Mouse (Mus musculus) spleen, embryonic (tissue): ENCODE data around the gene Kcnh7.

Experiments used
- CTCF ChIA-PET: fragments of 350-600 bp; sonication (Branson Sonifier 250); formaldehyde crosslinking; loops from one replicate; lab custom pipeline; 2022; lab: Charles Lee

Kcnh7 gene

DNA sequence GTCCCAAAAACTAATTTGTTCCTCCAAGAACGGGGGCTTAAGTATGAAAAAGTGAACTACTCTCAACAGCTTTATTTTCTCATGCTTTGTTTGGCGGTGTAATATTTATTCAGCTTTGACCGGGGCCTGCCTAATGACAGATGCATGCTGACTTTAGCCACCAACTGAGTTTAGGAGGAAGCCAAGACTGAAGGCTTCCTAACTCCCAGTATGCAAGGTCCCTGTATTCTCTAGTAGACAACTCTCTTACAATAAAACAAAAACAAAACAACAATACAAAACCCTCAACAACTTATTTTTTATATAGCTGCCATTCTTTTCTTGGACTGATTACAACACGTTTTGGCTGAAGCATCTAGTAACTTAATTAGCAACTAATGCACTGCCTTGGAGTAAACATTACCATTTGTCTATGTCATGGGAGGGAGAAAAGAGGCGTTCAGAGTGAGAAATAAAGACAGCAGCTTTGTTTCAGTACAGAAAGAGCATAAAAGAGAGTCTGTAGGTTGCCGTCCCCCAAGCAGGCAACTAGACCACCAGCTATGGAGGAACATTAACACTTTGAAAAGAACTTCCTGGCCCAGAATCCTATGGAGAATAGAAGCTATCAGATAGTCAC lies 537.3 kb downstream of the Kcnh7 start:
- CTCF ChIA-PET, result interaction anchor here (0.5 to 0.7 kb wide), 2 partner anchors 19 to 359 kb away, joined by 3 read pairs; no protein-coding TSS in a partner anchor

DNA sequence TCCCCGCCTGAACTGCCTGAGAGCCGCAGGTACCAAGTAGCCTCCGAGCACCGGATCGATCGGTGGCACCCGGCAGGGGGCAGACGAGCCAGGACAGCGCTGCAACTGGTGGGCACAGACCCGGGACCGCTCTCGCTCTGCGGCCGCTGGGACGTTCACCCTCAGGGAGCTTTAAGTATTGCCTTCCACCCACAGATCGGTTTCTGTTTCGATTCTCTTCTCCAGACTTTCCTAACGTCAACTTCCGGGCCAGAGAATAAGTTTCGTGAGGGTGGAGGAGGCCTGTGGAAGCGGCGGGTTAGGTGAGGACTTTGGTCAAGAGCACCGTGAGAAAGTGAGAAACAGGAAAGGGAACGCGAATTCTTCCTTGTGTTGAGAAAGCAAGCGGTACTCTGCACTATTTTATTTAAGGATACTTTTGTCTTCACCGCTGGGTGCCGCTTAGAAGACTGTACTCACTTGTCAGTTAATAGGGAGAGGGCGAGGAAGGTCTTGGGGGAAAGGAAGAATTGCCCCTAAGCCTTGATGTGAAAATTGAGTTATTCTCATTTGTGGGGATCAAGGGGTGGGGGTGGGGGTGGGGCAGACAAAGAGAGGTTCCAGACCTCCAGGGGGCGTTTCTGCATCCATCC lies 538.0 kb downstream of the Kcnh7 start, which contains the start of gene Ifih1:
Ifih1 (minus strand) TSS at position 242 of the 632 bp plus-strand sequence.
- CTCF ChIA-PET, result no interaction called here

DNA sequence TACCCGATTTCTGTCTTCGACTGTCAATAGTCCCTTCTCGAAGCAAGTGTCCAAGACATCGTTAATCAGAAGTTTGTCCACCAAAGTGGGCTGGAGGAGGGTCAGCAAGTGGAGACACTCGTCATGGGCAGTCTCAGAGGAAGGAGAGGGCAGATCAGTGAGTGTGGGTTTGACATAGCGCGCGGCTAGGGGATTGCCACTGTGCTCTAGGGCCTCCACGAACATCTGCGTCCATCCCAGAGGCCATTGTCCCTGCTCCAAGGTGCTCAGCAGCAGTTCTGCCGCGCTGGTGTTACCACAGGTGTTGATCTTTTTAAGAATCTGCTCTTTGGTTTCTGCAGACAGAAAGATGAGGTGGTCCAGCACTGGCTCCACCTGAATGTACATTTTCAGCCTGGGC lies 538.6 kb downstream of the Kcnh7 start:
- CTCF ChIA-PET, result no interaction called here

DNA sequence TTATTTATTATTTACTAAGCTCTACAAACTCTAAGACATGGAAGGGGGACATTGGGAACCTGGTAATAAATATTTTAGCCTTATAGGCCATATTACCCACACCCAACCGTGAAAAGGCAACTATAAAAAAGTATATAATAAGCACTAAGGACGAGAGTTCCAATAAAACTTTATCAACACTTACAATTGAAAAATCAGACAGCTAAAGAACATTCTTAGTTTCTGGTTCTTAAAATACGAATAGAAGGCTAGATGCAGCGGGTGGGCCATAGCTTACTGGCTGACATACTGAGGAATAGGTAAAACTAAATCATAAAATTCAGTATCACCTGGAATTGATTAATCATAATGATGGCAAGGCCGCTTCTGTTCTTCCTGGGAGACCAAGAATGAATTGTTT lies 539.2 kb downstream of the Kcnh7 start:
- CTCF ChIA-PET, result no interaction called here
